Mouse (Mus musculus): ENCODE measurements around the gene Fam222b. TPM values are rescaled to one million over a fixed set of nuclear protein-coding genes. Genes with fewer than 3 reads are reported as not detected.

The Fam222b gene
- total RNA-seq, 2 experiments from 2014 or later = 19.3 to 22.1 TPM

- no peak for DNase-seq (ENCODE audit: low spot score in 2 of 2)
These were observed 109.8 kb downstream of the Fam222b start for GRCm38 (mm10) chr11:78204287-78204686.

GRCm38 (mm10) chr11:78205361-78206206 is 111.1 kb downstream of the Fam222b start:
- DNase-seq (ENCODE audit: low spot score in 2 of 2) = no peak

Small RNA genes lying within 50 kb of the gene (microRNA-seq; reads per million reads assigned to microRNA genes)
- gene Mir144 (ENCODE audit: borderline number of aligned reads in 2 of 2) (112 to 1,706 reads per million in 2 experiments), gene Mir451a (ENCODE audit: borderline number of aligned reads in 2 of 2) (0 reads per million in 2 experiments), gene Mir451b (ENCODE audit: borderline number of aligned reads in 2 of 2) (0 reads per million in 2 experiments), gene Mir7653 (ENCODE audit: borderline number of aligned reads in 2 of 2) (0.47 to 1.8 reads per million in 2 experiments)

Other genes with a start within 250 kb of the Fam222b start
- 1 to 10 TPM in 1 of 2 experiments, under 1 TPM in 1; 0.26 to 2.4 TPM for gene Pipox, start 200.6 kb upstream of the Fam222b start, total RNA-seq (2021)
- 1 to 10 TPM; 2.1 to 2.4 TPM for gene Sez6, start 163.9 kb upstream of the Fam222b start, total RNA-seq (2021)
- gene Phf12, start 111.9 kb upstream of the Fam222b start, total RNA-seq (2021) = 10 to 100 TPM; 42.3 to 51.8 TPM
- 10 to 100 TPM in 1 of 2 experiments, 1 to 10 TPM in 1; 8.4 to 10.1 TPM for gene Dhrs13, start 62.4 kb upstream of the Fam222b start, total RNA-seq (2021)
- gene Flot2, start 56.7 kb upstream of the Fam222b start, total RNA-seq (2021) = 10 to 100 TPM; 86.2 to 86.3 TPM
- gene Eral1, start 14.3 kb upstream of the Fam222b start, total RNA-seq (2021) = 10 to 100 TPM; 27.8 to 31.7 TPM
- 10 to 100 TPM; 29.9 to 34.1 TPM for gene Traf4, start 70.9 kb downstream of the Fam222b start, total RNA-seq (2021)
- gene Nek8, start 82.0 kb downstream of the Fam222b start, total RNA-seq (2021) = 10 to 100 TPM in 1 of 2 experiments, 1 to 10 TPM in 1; 9.8 to 12.8 TPM
- 10 to 100 TPM; 54.7 to 76.5 TPM for gene Tlcd1, start 82.1 kb downstream of the Fam222b start, total RNA-seq (2021)
- gene Rpl23a, start 88.9 kb downstream of the Fam222b start, total RNA-seq (2021) = 1,000 to 10,000 TPM; 1,582 to 1,912 TPM
- 10 to 100 TPM; 69.9 to 71.9 TPM for gene Rab34, start 93.8 kb downstream of the Fam222b start, total RNA-seq (2021)
- 10 to 100 TPM; 14.6 to 22.9 TPM for gene Proca1, start 98.7 kb downstream of the Fam222b start, total RNA-seq (2021)
- 100 to 1,000 TPM in 1 of 2 experiments, 10 to 100 TPM in 1; 97.3 to 120 TPM for gene Sdf2, start 151.1 kb downstream of the Fam222b start, total RNA-seq (2021)
- gene Supt6, start 151.3 kb downstream of the Fam222b start, total RNA-seq (2021) = 10 to 100 TPM; 71.5 to 85.0 TPM
- 100 to 1,000 TPM; 168 to 185 TPM for gene 2610507B11Rik, start 167.1 kb downstream of the Fam222b start, total RNA-seq (2021)
- under 1 TPM; 0.46 to 0.54 TPM for gene BC030499, start 196.2 kb downstream of the Fam222b start, total RNA-seq (2021)
- gene Spag5, start 206.9 kb downstream of the Fam222b start, total RNA-seq (2021) = 1 to 10 TPM; 1.9 to 4.3 TPM
- 10 to 100 TPM; 20.8 to 26.9 TPM for gene Aldoc, start 228.3 kb downstream of the Fam222b start, total RNA-seq (2021)
- gene Pigs, start 233.8 kb downstream of the Fam222b start, total RNA-seq (2021) = 10 to 100 TPM; 56.2 to 62.4 TPM
- 10 to 100 TPM; 25.8 to 29.0 TPM for gene Unc119, start 248.8 kb downstream of the Fam222b start, total RNA-seq (2021)